Comparison of ENCODE assay signal across 10 mouse cellular contexts in the genomic region with DNA sequence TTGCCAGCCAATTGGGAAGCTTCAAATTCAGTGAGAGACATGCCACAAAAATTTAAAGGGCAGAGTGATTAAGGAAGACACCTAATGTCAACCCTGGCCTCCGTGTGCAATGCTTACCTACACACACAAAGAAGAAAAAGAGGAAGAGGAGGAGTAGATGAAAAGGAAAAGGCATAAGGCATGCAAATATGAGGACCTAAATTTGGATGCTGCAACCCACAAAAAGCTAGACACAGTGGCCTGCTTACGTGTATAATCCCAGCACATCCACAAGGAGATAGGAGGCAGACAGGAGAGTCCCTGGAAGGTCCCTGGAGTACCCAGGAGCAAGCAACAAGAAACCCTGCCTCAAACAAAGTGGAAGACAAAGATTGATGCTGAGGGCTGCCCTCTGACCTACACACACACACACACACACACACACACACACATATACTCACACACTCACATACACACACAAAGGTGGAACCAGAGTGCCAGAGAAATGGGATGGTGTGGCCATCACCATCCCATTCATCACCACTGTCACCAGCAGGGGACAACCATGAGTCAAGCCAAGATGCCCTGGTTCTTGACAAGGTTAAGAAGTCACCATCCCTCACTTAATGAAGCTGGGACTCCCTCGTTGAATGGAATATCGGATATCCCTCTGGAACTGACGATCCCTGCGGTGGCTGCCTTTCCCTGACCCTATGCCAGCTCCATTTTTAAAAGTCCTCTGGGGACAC.
DNase-seq lines count a peak whose midpoint lies in the region; ATAC-seq and TF ChIP-seq lines count a peak whose summit lies in the region.
"Had no signal": no experiment of that assay in that cellular context is flagged by ENCODE, and none has a peak within 500 bp of the region (broad histone marks: within the 10 kb centered on the region; RNA-seq: fewer than 3 reads in every experiment).

No protein-coding gene starts in this region.

- no peak overlapping the region for H3K4me3 ChIP-seq in kidney, postnatal 0 days (replicated peaks; ENCODE audit: low read depth, low read length)
- H3K4me3 ChIP-seq in thymus, adult 2 months (ENCODE audit: control insufficient read depth, insufficient read depth, low read length), result no peak overlapping the region
- H3K4me3 ChIP-seq: forebrain, embryonic 13.5 days; hindbrain, embryonic 15.5 days; midbrain, embryonic 12.5 days had no signal

- no peak for TF ChIP-seq POLR2A in thymus, adult 2 months (IDR thresholded peaks at IDR 0.05; ENCODE audit: control insufficient read depth, extremely low read depth, insufficient read depth, low read length, poor library complexity)

- TF ChIP-seq CTCF in kidney, postnatal 0 days (IDR thresholded peaks at IDR 0.05; ENCODE audit: low read depth), result peak; percentile 56
- no peak for TF ChIP-seq CTCF in thymus, adult 2 months (IDR thresholded peaks at IDR 0.05; ENCODE audit: borderline replicate concordance, control insufficient read depth, extremely low read depth, insufficient read depth, low read length, poor library complexity)

- peak; percentile 46 for DNase-seq in kidney, postnatal 0 days (ENCODE audit: low spot score)
- DNase-seq in kidney, postnatal 4 days, result no peak
- peak; percentile 20 for DNase-seq in thymus, adult 2 months
- DNase-seq in thymus, adult 18-20 months, result no peak
- DNase-seq in embryo, embryonic 11 days, result peak; percentile 38
- DNase-seq in thymus, postnatal 4 days, result peak; percentile 53
- DNase-seq in cerebellum, adult 11 months, result no peak

- no peak overlapping the region for H3K9ac ChIP-seq in kidney, postnatal 0 days (ENCODE audit: low read depth, low read length)
- H3K9ac ChIP-seq: forebrain, embryonic 13.5 days; hindbrain, embryonic 15.5 days; midbrain, embryonic 12.5 days had no signal

- H3K4me1 ChIP-seq in kidney, postnatal 0 days (replicated peaks; ENCODE audit: insufficient read depth, low read length), result peaks cover 16% of the 10 kb centered on the region
- no peaks in the 10 kb centered on the region for H3K4me1 ChIP-seq in thymus, adult 2 months (replicated peaks; ENCODE audit: control insufficient read depth, insufficient read depth, low read length)

- no peaks in the 10 kb centered on the region for H3K9me3 ChIP-seq in kidney, postnatal 0 days (replicated peaks; ENCODE audit: low read length)
- H3K9me3 ChIP-seq: forebrain, embryonic 13.5 days; hindbrain, embryonic 15.5 days; midbrain, embryonic 12.5 days had no signal

- H3K27me3 ChIP-seq in kidney, postnatal 0 days (ENCODE audit: insufficient read depth, low read length), result no peaks in the 10 kb centered on the region
- no peaks in the 10 kb centered on the region for H3K27me3 ChIP-seq in thymus, adult 2 months (ENCODE audit: control insufficient read depth, insufficient read depth, low read length)
- H3K27me3 ChIP-seq: forebrain, embryonic 13.5 days; hindbrain, embryonic 15.5 days; midbrain, embryonic 12.5 days had no signal

- H3K4me2 ChIP-seq in kidney, postnatal 0 days (ENCODE audit: low read length), result no peak overlapping the region
- H3K4me2 ChIP-seq: forebrain, embryonic 13.5 days; hindbrain, embryonic 15.5 days; midbrain, embryonic 12.5 days had no signal

- no peak overlapping the region for H3K27ac ChIP-seq in kidney, postnatal 0 days
- H3K27ac ChIP-seq in thymus, adult 2 months (ENCODE audit: control insufficient read depth, insufficient read depth, low read length), result no peak overlapping the region
- H3K27ac ChIP-seq: forebrain, embryonic 13.5 days; hindbrain, embryonic 15.5 days; midbrain, embryonic 12.5 days had no signal

- 42% methylated on average over 6 of the region's 6 CpGs for WGBS in kidney, postnatal 0 days
- 65% methylated on average over 6 of the region's 6 CpGs for WGBS in thymus, adult 2 months

- no peak for ATAC-seq in kidney, postnatal 0 days (replicated peaks; ENCODE audit: low FRiP score, low read depth)
- ATAC-seq: forebrain, embryonic 13.5 days had no signal

- no peaks in the 10 kb centered on the region for H3K36me3 ChIP-seq in kidney, postnatal 0 days (ENCODE audit: insufficient read depth, low read length)
- H3K36me3 ChIP-seq in thymus, adult 2 months (ENCODE audit: control insufficient read depth, insufficient read depth, low read length), result no peaks in the 10 kb centered on the region
- H3K36me3 ChIP-seq: hindbrain, embryonic 15.5 days; midbrain, embryonic 12.5 days had no signal

Comparison
In these comparisons a context has a peak if more than half of its experiments do, and no peak if none do; other contexts are left out.
1. DNase-seq: peak in kidney, postnatal 0 days (single experiment), thymus, adult 2 months (single experiment), embryo, embryonic 11 days (single experiment) and thymus, postnatal 4 days (single experiment); none in kidney, postnatal 4 days (0 of 2), thymus, adult 18-20 months (0 of 2) and cerebellum, adult 11 months (single experiment).